20 mouse cellular contexts compared by ENCODE assay signal in the genomic region with DNA sequence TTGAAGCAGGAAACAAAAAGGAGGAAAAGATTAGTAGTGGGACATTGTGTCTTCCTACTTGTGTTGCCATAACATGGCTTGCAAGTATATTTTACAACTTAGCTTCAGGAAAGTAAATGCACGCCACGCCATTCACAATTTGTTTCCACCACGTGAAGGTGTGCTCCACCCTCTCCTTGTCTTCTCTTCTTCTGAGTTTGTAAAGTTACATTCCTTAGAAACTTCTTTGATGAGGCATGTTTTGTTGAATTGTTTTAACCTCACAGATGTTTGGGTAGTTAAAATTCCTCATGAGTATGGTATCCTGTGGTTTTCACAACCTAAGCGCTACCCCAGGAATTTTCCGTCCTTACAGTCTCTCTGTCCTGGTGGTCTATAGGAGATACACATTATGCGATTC.
"Had no signal": no experiment of that assay in that cellular context is flagged by ENCODE, and none has a peak within 500 bp of the region (broad histone marks: within the 10 kb centered on the region; RNA-seq: fewer than 3 reads in every experiment).

No protein-coding gene starts in this region.

- H3K36me3 ChIP-seq: lung, embryonic 15.5 days; midbrain, embryonic 13.5 days; midbrain, embryonic 15.5 days; neural tube, embryonic 12.5 days had no signal

- H3K27ac ChIP-seq: lung, embryonic 15.5 days; macrophage; midbrain, embryonic 13.5 days; midbrain, embryonic 15.5 days; neural tube, embryonic 12.5 days had no signal

- H3K4me2 ChIP-seq: lung, embryonic 15.5 days; midbrain, embryonic 11.5 days; midbrain, embryonic 13.5 days; midbrain, embryonic 15.5 days; neural tube, embryonic 12.5 days had no signal

- H3K9me3 ChIP-seq: lung, embryonic 15.5 days; megakaryocyte, embryonic 14.5 days; midbrain, embryonic 13.5 days; midbrain, embryonic 15.5 days; neural tube, embryonic 12.5 days had no signal

- DNase-seq: liver, postnatal 0 days; lung, adult 2 months; lung, postnatal 14 days; lung, postnatal 36 days; retina, postnatal 1 day; right cerebral cortex, adult 18-20 months; right cerebral cortex, postnatal 25 days; right cerebral cortex, postnatal 4 days; spleen, adult 18-20 months; thymus, adult 18-20 months; thymus, postnatal 14 days; thymus, postnatal 36 days had no signal

- H3K9ac ChIP-seq: liver, postnatal 0 days; lung, embryonic 15.5 days; midbrain, embryonic 13.5 days; midbrain, embryonic 15.5 days; neural tube, embryonic 12.5 days had no signal

- H3K27me3 ChIP-seq: lung, embryonic 15.5 days; megakaryocyte, embryonic 14.5 days; midbrain, embryonic 13.5 days; midbrain, embryonic 15.5 days; neural tube, embryonic 12.5 days had no signal

- H3K4me1 ChIP-seq: lung, embryonic 15.5 days; megakaryocyte, embryonic 14.5 days; midbrain, embryonic 13.5 days; midbrain, embryonic 15.5 days; neural tube, embryonic 12.5 days had no signal

- ATAC-seq: liver, postnatal 0 days; lung, postnatal 0 days; midbrain, embryonic 13.5 days; midbrain, embryonic 15.5 days had no signal

- H3K4me3 ChIP-seq: lung, embryonic 15.5 days; megakaryocyte, embryonic 14.5 days; midbrain, embryonic 13.5 days; midbrain, embryonic 15.5 days; neural tube, embryonic 12.5 days had no signal
